In the genomic region with DNA sequence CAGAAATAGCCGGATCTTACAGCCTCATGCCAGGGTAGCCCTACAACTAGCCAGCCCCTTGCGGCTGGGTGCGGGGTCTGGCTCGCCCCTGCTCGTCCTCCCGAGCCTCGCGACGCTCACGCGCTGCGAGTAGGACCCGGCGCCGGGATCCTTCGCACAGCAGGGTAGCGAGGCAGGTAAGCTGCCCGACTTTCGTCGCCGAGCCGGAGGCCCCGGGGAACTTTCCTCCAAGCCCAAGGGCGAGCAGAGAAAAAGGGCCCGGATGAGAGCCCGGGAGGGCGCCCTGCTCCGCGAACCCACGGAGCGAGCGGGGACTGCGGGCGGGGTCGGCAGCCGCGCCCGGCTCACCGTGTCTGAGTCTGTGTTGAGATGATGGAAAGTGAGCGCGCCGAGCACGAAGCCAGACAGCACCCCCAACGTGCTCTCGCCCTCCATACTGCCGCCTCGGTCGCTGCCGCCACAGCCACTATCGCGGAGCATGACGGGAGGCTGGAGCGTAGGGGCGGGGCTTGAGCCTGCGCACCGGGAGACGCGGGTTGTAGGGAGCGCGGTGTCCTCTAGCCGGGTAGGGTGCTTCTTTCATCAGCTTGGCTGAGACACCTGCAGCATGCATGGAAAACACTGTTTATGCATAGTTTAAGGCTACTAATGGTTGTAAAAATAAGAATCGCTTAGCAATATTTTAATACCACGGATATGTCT, we compare ENCODE assay signal across 8 mouse cellular contexts. TPM values are rescaled to one million over a fixed set of nuclear protein-coding genes. Genes with fewer than 3 reads are reported as not detected.
DNase-seq lines count a peak whose midpoint lies in the region; ATAC-seq and TF ChIP-seq lines count a peak whose summit lies in the region.

A gene (minus strand): TSS at position 483 of the 702 bp plus-strand sequence.

- peak; percentile 77; the same call in 1 of the 2 replicates for TF ChIP-seq POLR2A in lung, adult 2 months (IDR thresholded peaks at IDR 0.05; ENCODE audit: borderline replicate concordance, extremely low read depth, low read depth, low read length)

- peaks cover 3% of the 10 kb centered on the region; the same call in 1 of the 2 replicates for H3K36me3 ChIP-seq in ES-E14 (ENCODE audit: control insufficient read depth, insufficient read depth, low read length, poor library complexity, severe bottlenecking)
- H3K36me3 ChIP-seq in forebrain, embryonic 15.5 days = 0 out of 2 replicates have a peak, but pooled peaks cover 2% of the 10 kb centered on the region
- no peaks in the 10 kb centered on the region for H3K36me3 ChIP-seq in neural tube, embryonic 15.5 days

- peak within 1 kb of the TSS; percentile 98 for H3K9ac ChIP-seq in ES-E14 (ENCODE audit: insufficient read depth, low read depth, low read length, poor library complexity, severe bottlenecking)
- H3K9ac ChIP-seq in forebrain, embryonic 15.5 days (replicated peaks) = peak within 1 kb of the TSS; percentile 82
- peak within 1 kb of the TSS; percentile 90 for H3K9ac ChIP-seq in neural tube, embryonic 15.5 days (replicated peaks)

- peak within 1 kb of the TSS; percentile 74 for H3K4me2 ChIP-seq in forebrain, embryonic 15.5 days (replicated peaks)
- H3K4me2 ChIP-seq in neural tube, embryonic 15.5 days = peak within 1 kb of the TSS; percentile 91

- under 1% methylated on average over 62 of the region's 63 CpGs for WGBS in forebrain, embryonic 15.5 days
- under 1% methylated on average over 63 of the region's 63 CpGs for WGBS in lung, adult 2 months
- WGBS in neural tube, embryonic 15.5 days = under 1% methylated on average over 62 of the region's 63 CpGs

- peak within 1 kb of the TSS; percentile 86 to 98 for H3K4me3 ChIP-seq in ES-E14 (ENCODE audit: insufficient read depth in 1 of 2, low read depth in 1 of 2, low read length in 2 of 2, poor library complexity in 1 of 2, severe bottlenecking in 1 of 2)
- peak within 1 kb of the TSS; percentile 72 for H3K4me3 ChIP-seq in forebrain, embryonic 15.5 days
- H3K4me3 ChIP-seq in layer of hippocampus, adult 2 months = peak within 1 kb of the TSS; percentile 96
- peak within 1 kb of the TSS; percentile 87 for H3K4me3 ChIP-seq in lung, adult 2 months (replicated peaks; ENCODE audit: extremely low read depth, low read depth, low read length)
- peak within 1 kb of the TSS; percentile 88 for H3K4me3 ChIP-seq in neural tube, embryonic 15.5 days (replicated peaks)

- intact Hi-C loops in heart, postnatal 25 days (cut with DNase I) = loop anchor here (2.0 to 10.0 kb wide), 2 partner anchors 22 to 844 kb away; a partner anchor contains a TSS

- in situ Hi-C loops in ES-E14 (cut with MboI; ENCODE audit: low sequenced_read_pairs in 2 of 2, unreplicated experiment in 2 of 2) = loop anchor here (5.0 to 10.0 kb wide), 2 partner anchors 92 to 94 kb away; no protein-coding TSS in a partner anchor

- H3K9me3 ChIP-seq in ES-E14 (ENCODE audit: control insufficient read depth, insufficient read depth, low read depth, low read length) = no peaks in the 10 kb centered on the region
- no peaks in the 10 kb centered on the region for H3K9me3 ChIP-seq in forebrain, embryonic 15.5 days
- no peaks in the 10 kb centered on the region for H3K9me3 ChIP-seq in neural tube, embryonic 15.5 days (replicated peaks)

- no peak; the same call in 1 of the 2 replicates for TF ChIP-seq CTCF in layer of hippocampus, adult 2 months (conservative IDR thresholded peaks at IDR 0.05)
- no peak for TF ChIP-seq CTCF in lung, adult 2 months (IDR thresholded peaks at IDR 0.05; ENCODE audit: insufficient read depth, low read length)

- no peaks in the 10 kb centered on the region for H3K27me3 ChIP-seq in forebrain, embryonic 15.5 days
- H3K27me3 ChIP-seq in neural tube, embryonic 15.5 days (replicated peaks) = no peaks in the 10 kb centered on the region

- H3K4me1 ChIP-seq in ES-E14 (ENCODE audit: control insufficient read depth in 2 of 2, insufficient read depth in 2 of 2, low read length in 2 of 2, poor library complexity in 1 of 2) = peaks cover 0 to 5% of the 10 kb centered on the region in 2 experiments; a peak in 1 of 4 replicates
- peaks cover 10% of the 10 kb centered on the region for H3K4me1 ChIP-seq in forebrain, embryonic 15.5 days
- H3K4me1 ChIP-seq in lung, adult 2 months (ENCODE audit: control insufficient read depth, insufficient read depth, low read length) = no peaks in the 10 kb centered on the region
- peaks cover 15% of the 10 kb centered on the region for H3K4me1 ChIP-seq in neural tube, embryonic 15.5 days

- DNase-seq in ES-E14 (ENCODE audit: low read depth, low spot score) = peak; percentile 75
- DNase-seq in cerebellum, adult 11-12 months = peak; percentile 85
- peak; percentile 65 for DNase-seq in heart, postnatal 25 days (ENCODE audit: low spot score)
- DNase-seq in layer of hippocampus, adult 2 months (ENCODE audit: low spot score in 2 of 2) = peak; percentile 88
- peak; percentile 84 for DNase-seq in lung, adult 2 months
- DNase-seq in testis, postnatal 10 days (ENCODE audit: low spot score) = peak; percentile 91

- peak; percentile 99 for ATAC-seq in forebrain, embryonic 15.5 days (replicated peaks)
- ATAC-seq in neural tube, embryonic 15.5 days (ENCODE audit: low FRiP score) = peak; percentile 98

- H3K27ac ChIP-seq in ES-E14 (ENCODE audit: insufficient read depth, low read depth, low read length, poor library complexity, severe bottlenecking) = no peak within 1 kb of the TSS; the same call in 1 of the 2 replicates
- H3K27ac ChIP-seq in forebrain, embryonic 15.5 days (replicated peaks) = peak within 1 kb of the TSS; percentile 80
- peak within 1 kb of the TSS; percentile 89 for H3K27ac ChIP-seq in layer of hippocampus, adult 2 months
- peak within 1 kb of the TSS; percentile 87 for H3K27ac ChIP-seq in neural tube, embryonic 15.5 days (replicated peaks)

TF ChIP-seq in ES-E14, 5 proteins besides CTCF, POLR2A, EP300 and RAD21:
- TF ChIP-seq CHD2 (IDR thresholded peaks at IDR 0.05; ENCODE audit: low read depth, low read length) = no peak
- no peak for TF ChIP-seq ZNF384 (IDR thresholded peaks at IDR 0.05; ENCODE audit: low read depth, low read length)
- TF ChIP-seq HCFC1 (IDR thresholded peaks at IDR 0.05; ENCODE audit: borderline replicate concordance, insufficient read depth, low read length) = 0 out of 2 replicates have a peak, but pooled peaks have one; percentile 28
- no peak for TF ChIP-seq ZC3H11A (IDR thresholded peaks at IDR 0.05; ENCODE audit: borderline replicate concordance, low read depth, low read length)

RNA-seq across cellular contexts. Expression of the gene that starts here (rescaled TPM):
- total RNA-seq in ES-E14 (2012; rRNA removed) = 19.5 and 20.7 TPM in 2 replicates
- polyA plus RNA-seq in forebrain, embryonic 15.5 days (2015; fragmentation: Nextera tagmentation; extraction: Ambion mirVana) = 16.4 TPM in 2 replicates
- 10 to 100 TPM in 1 of 2 experiments, 1 to 10 TPM in 1; 9.9 to 10.1 TPM for total RNA-seq in heart, postnatal 25 days (2021)
- total RNA-seq in layer of hippocampus, adult 2 months (2021) = 1 to 10 TPM; 8.4 to 9.5 TPM
- 1.7 and 3.1 TPM in 2 replicates for polyA plus RNA-seq in lung, adult 2 months (2012; rRNA removed)
- 13.5 and 17.1 TPM in 2 replicates for polyA plus RNA-seq in neural tube, embryonic 15.5 days (2015; fragmentation: Nextera tagmentation; extraction: Ambion mirVana)
